Mouse (Mus musculus): ENCODE measurements around the gene 9230102O04Rik. TPM values are rescaled to one million over a fixed set of nuclear protein-coding genes. Genes with fewer than 3 reads are reported as not detected.

The 9230102O04Rik gene
- total RNA-seq, 2 experiments from 2014 or later = not detected

DNA sequence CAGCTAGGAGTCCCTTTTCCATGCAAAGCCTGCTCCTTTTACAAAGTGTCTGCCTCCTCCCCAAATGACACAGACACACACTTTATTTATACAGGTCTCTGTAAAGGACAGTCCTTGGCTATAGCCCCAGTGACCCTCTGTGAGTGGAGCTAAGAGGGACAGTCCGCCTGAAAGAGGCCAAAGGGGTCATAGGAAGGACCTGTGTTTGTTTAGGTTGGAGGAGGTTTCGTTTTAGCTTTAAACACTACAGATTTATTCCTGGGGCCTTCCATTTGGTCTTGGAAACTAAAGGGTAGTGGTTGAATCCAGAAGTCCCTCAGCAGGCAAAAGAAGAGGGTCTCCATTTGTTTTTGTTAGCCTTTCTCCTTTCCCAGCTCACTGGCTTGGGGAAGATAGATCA is 15.6 kb downstream of the 9230102O04Rik start:
- no peak for DNase-seq (ENCODE audit: low spot score in 2 of 2)

DNA sequence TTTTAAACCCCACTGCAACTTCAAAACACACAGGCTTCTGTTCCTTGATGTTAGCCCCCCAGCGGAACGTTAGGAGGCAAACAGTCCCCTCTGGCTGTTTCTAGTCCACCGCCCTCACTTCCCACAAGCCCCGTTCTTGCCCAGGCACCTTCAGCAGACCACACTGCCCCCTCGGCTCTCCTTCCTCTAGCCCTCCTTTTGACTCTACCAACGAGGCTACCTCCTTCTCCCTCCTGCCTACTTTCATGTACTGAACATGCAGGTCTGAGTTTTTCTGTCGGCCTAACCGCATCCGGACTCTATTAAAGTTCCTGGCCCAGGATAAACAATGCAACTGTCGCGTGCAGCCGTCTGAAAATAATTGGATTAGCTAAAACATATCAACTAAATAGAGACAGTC is 16.7 kb downstream of the 9230102O04Rik start:
- DNase-seq (ENCODE audit: low spot score in 2 of 2) = no peak

DNA sequence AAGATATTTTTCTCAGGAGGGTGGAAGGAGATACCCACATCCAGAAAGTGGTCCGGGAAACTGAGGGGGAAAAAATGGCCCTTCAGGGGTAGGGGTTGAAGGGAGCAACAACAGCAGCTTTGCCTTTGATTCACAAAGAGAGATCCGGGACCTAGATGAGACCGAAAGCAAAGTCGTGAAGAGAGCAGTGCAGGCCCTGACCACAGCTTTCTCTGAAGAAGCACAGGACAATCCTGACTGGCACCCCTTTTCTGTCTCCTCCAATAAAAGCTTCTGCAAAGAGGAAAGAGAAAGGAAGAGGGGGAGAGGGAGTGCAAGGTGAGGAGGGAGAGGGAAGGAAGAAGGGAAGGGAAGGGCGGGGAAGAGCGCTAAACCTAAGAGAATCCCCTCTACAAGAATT is 17.5 kb downstream of the 9230102O04Rik start:
- no peak for DNase-seq (ENCODE audit: low spot score in 2 of 2)

- DNase-seq (ENCODE audit: low spot score in 2 of 2) = no peak
Measured at GRCm38 (mm10) chr2:9871141-9871716, 18.1 kb downstream of the 9230102O04Rik start.

- DNase-seq (ENCODE audit: low spot score in 2 of 2) = no peak
Measured at GRCm38 (mm10) chr2:9867092-9867825, 22.1 kb downstream of the 9230102O04Rik start.

- DNase-seq (ENCODE audit: low spot score in 2 of 2) = no peak
Measured at GRCm38 (mm10) chr2:9860698-9861097, 28.6 kb downstream of the 9230102O04Rik start.

DNA sequence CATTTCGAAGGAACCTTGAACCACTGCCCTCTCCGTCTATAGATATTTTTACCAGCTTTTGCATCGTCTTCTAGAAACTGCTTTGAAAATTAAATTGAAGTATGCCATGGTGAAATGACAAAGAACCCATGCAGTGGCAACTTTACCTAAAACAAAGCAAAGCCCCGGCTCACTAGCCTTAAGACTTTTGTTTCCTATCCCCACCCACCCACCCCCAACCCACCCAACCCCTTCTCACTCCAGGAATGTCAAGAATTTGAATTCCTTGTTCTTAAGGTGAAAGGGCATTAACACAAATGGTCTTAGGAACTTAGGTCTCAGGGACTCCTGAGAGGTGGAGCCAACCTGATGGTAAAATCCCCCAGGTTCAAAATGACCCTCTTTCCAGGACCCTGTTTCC is 33.5 kb downstream of the 9230102O04Rik start:
- no peak for DNase-seq (ENCODE audit: low spot score in 2 of 2)

GRCm38 (mm10) chr2:9852851-9853576 is 36.3 kb downstream of the 9230102O04Rik start:
- DNase-seq (ENCODE audit: low spot score in 2 of 2) = no peak

GRCm38 (mm10) chr2:9835195-9835594 is 54.1 kb downstream of the 9230102O04Rik start:
- no peak for DNase-seq (ENCODE audit: low spot score in 2 of 2)

GRCm38 (mm10) chr2:9833712-9834111 is 55.6 kb downstream of the 9230102O04Rik start:
- no peak for DNase-seq (ENCODE audit: low spot score in 2 of 2)

Other genes with a start within 250 kb of the 9230102O04Rik start
- not detected for gene 4930412O13Rik, start 8.3 kb downstream of the 9230102O04Rik start, total RNA-seq (2021)
- under 1 TPM; 0.44 to 0.79 TPM for gene Gata3, start 494 bp upstream of the 9230102O04Rik start, total RNA-seq (2021)
- gene Taf3, start 159.1 kb upstream of the 9230102O04Rik start, total RNA-seq (2021) = 10 to 100 TPM; 11.8 to 12.9 TPM
- 100 to 1,000 TPM; 304 to 314 TPM for gene Atp5c1, start 191.0 kb upstream of the 9230102O04Rik start, total RNA-seq (2021)
- gene Kin, start 191.1 kb upstream of the 9230102O04Rik start, total RNA-seq (2021) = 10 to 100 TPM; 12.3 to 15.3 TPM
- 1 to 10 TPM; 1.1 to 2.3 TPM for gene Itih2, start 241.9 kb upstream of the 9230102O04Rik start, total RNA-seq (2021)